Mouse (Mus musculus) B cell, adult 67 days (primary cell): ENCODE results near the gene Psmb8. TPM values are rescaled to one million over a fixed set of nuclear protein-coding genes. Genes with fewer than 3 reads are reported as not detected.

Source experiments
- total RNA-seq, 2 experiments: library from RNA; stranded (reverse); gene quantifications; 4 replicates each; pipeline ENCODE4 v1.2.4; 2023

Gene Psmb8
- total RNA-seq: 100 to 1,000 TPM; 240 to 265 TPM

DNA sequence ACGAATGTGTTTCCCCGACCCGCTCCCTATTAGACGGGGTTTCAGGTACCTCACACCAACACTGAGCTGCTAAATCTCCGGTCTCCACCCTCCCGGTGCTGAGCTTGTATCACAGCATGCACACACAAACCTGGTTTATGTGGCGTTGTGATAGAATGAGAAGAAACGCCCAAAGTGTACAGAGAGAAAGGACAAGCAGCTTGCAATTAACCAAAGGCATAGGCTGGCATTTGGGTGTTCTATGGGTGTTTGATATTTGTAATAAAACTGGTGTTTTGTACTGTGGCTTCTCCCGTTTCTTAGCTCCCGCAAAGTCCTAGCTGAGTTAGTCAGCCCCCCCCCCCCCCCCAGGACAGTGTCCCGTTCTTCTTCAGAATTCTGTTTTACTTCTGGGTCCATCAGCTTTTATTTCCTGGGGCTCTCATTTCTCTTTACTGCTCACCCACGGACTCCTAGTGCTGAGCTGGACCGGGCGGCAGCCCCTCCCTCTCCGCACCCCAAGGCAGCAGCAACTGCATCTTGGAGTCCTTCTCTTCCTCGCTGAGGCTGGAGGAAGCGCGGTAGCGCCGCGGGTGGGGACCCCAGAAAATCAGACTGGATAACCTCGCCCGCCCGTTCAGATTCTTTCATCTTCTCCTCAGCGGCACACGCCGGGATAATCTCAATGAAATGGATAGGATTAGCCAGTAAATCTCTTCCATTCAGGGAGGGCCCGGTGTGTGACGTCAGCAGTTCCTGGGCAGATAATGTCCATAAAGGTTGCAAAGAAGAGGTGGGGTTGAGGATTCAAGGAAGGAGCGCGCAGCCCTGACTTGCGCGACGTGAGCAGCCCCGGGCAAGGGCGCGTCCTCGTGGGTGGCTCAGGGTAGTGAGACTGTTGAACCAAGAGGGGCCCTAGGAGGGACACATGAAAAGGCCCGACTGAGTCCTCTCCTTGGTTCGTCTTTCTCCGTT is at the start of gene Psmb8:
Psmb8 (plus strand) TSS at position 781 of the 954 bp plus-strand sequence.

DNA sequence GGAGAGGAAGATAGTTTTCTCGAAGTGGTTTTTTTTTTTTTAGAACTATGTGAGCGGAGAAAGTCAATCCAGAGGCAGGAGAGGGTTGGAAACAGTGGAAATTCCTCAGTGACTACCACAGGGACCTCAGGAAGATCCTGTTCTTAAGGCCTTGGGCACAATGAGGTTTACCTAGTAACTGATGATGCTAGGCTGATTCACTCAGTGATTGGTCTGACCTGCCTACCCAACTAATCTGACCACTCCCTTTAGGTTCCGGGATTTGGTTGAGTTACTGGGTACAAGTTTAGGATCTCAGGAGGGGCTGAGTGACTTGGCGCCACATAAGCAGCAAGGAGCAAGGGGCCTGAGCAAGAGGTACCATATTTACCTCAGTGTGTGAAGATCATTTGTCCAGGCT is 44.6 kb upstream of the Psmb8 start, which contains the start of gene H2-DMb1:
H2-DMb1 (plus strand) TSS at position 150 of the 400 bp plus-strand sequence.

GRCm38 (mm10) chr17:34187261-34187916 is 10.1 kb upstream of the Psmb8 start, which contains the start of the genes Tap1 and Psmb9:
Gene Tap1, plus strand, starts transcription at chr17:34187553.
Gene Psmb9, minus strand, starts transcription at chr17:34187764.

GRCm38 (mm10) chr17:34203444-34203843 is 5.9 kb downstream of the Psmb8 start, which contains the start of gene Tap2:
Gene Tap2, plus strand, starts transcription at chr17:34203527.

DNA sequence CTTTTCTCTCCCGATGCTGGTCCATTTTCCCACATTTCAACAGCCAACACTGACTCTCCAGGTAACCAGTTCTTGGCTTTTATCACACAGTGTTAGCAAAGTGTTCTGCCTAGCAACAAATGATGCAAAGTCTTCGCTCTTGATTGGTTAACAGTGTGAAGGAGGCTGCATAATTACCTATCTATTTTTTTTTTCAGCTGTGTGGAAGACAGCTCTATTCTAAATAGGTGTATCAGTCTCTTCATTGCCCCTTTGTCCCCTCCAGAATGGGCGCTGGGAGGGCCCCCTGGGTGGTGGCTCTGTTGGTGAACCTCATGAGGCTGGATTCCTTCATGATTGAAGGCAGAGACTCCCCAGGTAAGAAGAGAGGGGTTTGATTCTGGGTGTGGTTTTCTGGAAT is 41.2 kb downstream of the Psmb8 start, which contains the start of gene H2-Ob:
H2-Ob (plus strand) TSS at position 198 of the 400 bp plus-strand sequence.

Other genes with a start within 250 kb of the Psmb8 start
- 1 to 10 TPM; 6.1 to 7.1 TPM for gene B3galt4, start 246.2 kb upstream of the Psmb8 start, total RNA-seq
- gene Vps52, start 241.9 kb upstream of the Psmb8 start, total RNA-seq: 10 to 100 TPM; 95.0 to 95.1 TPM
- gene Rps18, start 241.7 kb upstream of the Psmb8 start, total RNA-seq: 1,000 to 10,000 TPM; 1,402 to 1,461 TPM
- gene H2-K1, start 197.4 kb upstream of the Psmb8 start, total RNA-seq: 1,000 to 10,000 TPM; 2,757 to 2,769 TPM
- 10 to 100 TPM; 35.8 to 40.6 TPM for gene Ring1, start 173.0 kb upstream of the Psmb8 start, total RNA-seq
- 100 to 1,000 TPM; 145 to 161 TPM for gene H2-Ke6, start 169.7 kb upstream of the Psmb8 start, total RNA-seq
- 10 to 100 TPM; 81.1 to 92.0 TPM for gene Slc39a7, start 166.0 kb upstream of the Psmb8 start, total RNA-seq
- 100 to 1,000 TPM; 119 to 129 TPM for gene Rxrb, start 165.9 kb upstream of the Psmb8 start, total RNA-seq
- 1 to 10 TPM; 9.3 to 9.6 TPM for gene Col11a2, start 158.3 kb upstream of the Psmb8 start, total RNA-seq
- 100 to 1,000 TPM; 208 to 232 TPM for gene H2-Oa, start 105.4 kb upstream of the Psmb8 start, total RNA-seq
- gene H2-DMa, start 78.2 kb upstream of the Psmb8 start, total RNA-seq: 100 to 1,000 TPM; 579 to 585 TPM
- gene Brd2, start 75.1 kb upstream of the Psmb8 start, total RNA-seq: 100 to 1,000 TPM; 526 to 537 TPM
- 1,000 to 10,000 TPM; 1,421 to 1,463 TPM for gene H2-DMb2, start 54.4 kb upstream of the Psmb8 start, total RNA-seq
- 100 to 1,000 TPM; 605 to 615 TPM for gene H2-DMb1, start 44.6 kb upstream of the Psmb8 start, total RNA-seq
- gene Tap1, start 10.2 kb upstream of the Psmb8 start, total RNA-seq: 100 to 1,000 TPM; 143 to 169 TPM
- gene Psmb9, start 10.0 kb upstream of the Psmb8 start, total RNA-seq: 100 to 1,000 TPM in 1 of 2 experiments, 10 to 100 TPM in 1; 96.9 to 120 TPM
- gene Tap2, start 5.8 kb downstream of the Psmb8 start, total RNA-seq: 100 to 1,000 TPM; 125 to 140 TPM
- gene H2-Ob, start 41.2 kb downstream of the Psmb8 start, total RNA-seq: 1,000 to 10,000 TPM; 1,014 to 1,076 TPM
- 1,000 to 10,000 TPM; 6,321 to 6,441 TPM for gene H2-Ab1, start 60.0 kb downstream of the Psmb8 start, total RNA-seq
- 1,000 to 10,000 TPM; 4,632 to 4,642 TPM for gene H2-Aa, start 90.1 kb downstream of the Psmb8 start, total RNA-seq
- 1,000 to 10,000 TPM; 3,437 to 3,484 TPM for gene H2-Eb1, start 108.1 kb downstream of the Psmb8 start, total RNA-seq
- gene H2-Eb2, start 127.9 kb downstream of the Psmb8 start, total RNA-seq: 10 to 100 TPM; 33.6 to 48.0 TPM
- gene Btnl2, start 157.1 kb downstream of the Psmb8 start, total RNA-seq: 10 to 100 TPM in 1 of 2 experiments, 1 to 10 TPM in 1; 9.3 to 12.5 TPM
- 1 to 10 TPM; 2.7 to 4.5 TPM for gene Btnl1, start 179.4 kb downstream of the Psmb8 start, total RNA-seq
- gene BC051142, start 201.1 kb downstream of the Psmb8 start, total RNA-seq: 10 to 100 TPM; 14.3 to 15.6 TPM